Mouse (Mus musculus): ENCODE results near the gene Dnaaf3.
"Not testable (repeated sequence)": the region's sequence is repeated elsewhere in the genome, so short reads cannot be mapped to it uniquely, and the experiment has no call there.

Gene Dnaaf3

GRCm38 (mm10) chr7:4532005-4532729, at the start of gene Dnaaf3:
Dnaaf3 (minus strand) TSS chr7:4532453.
- DNase-seq (ENCODE audit: low spot score): peak; percentile 75

- not testable (repeated sequence) for DNase-seq (ENCODE audit: low spot score)
Measured at GRCm38 (mm10) chr7:4581481-4581880, 49.2 kb upstream of the Dnaaf3 start.

GRCm38 (mm10) chr7:4572361-4572760, 40.1 kb upstream of the Dnaaf3 start:
- DNase-seq (ENCODE audit: low spot score): not testable (repeated sequence)

GRCm38 (mm10) chr7:4562660-4563059, 30.4 kb upstream of the Dnaaf3 start:
- DNase-seq (ENCODE audit: low spot score): no peak

- no peak for DNase-seq (ENCODE audit: low spot score)
Measured at GRCm38 (mm10) chr7:4557167-4557560, 24.9 kb upstream of the Dnaaf3 start.

GRCm38 (mm10) chr7:4556256-4557166, 24.3 kb upstream of the Dnaaf3 start:
- DNase-seq (ENCODE audit: low spot score): peak; percentile 71

- DNase-seq (ENCODE audit: low spot score): no peak
Measured at GRCm38 (mm10) chr7:4547221-4547641, 15.0 kb upstream of the Dnaaf3 start, which contains the start of gene Syt5. Syt5 (minus strand) TSS chr7:4547541.

GRCm38 (mm10) chr7:4546591-4547131, 14.4 kb upstream of the Dnaaf3 start:
- peak; percentile 64 for DNase-seq (ENCODE audit: low spot score)

GRCm38 (mm10) chr7:4546050-4546449, 13.8 kb upstream of the Dnaaf3 start:
- DNase-seq (ENCODE audit: low spot score): no peak

- DNase-seq (ENCODE audit: low spot score): no peak
Measured at GRCm38 (mm10) chr7:4542013-4542412, 9.8 kb upstream of the Dnaaf3 start.

- no peak for DNase-seq (ENCODE audit: low spot score)
Measured at GRCm38 (mm10) chr7:4541344-4541743, 9.1 kb upstream of the Dnaaf3 start.

- no peak for DNase-seq (ENCODE audit: low spot score)
Measured at GRCm38 (mm10) chr7:4539019-4539418, 6.8 kb upstream of the Dnaaf3 start.

GRCm38 (mm10) chr7:4537181-4537580, 4.9 kb upstream of the Dnaaf3 start:
- no peak for DNase-seq (ENCODE audit: low spot score)

GRCm38 (mm10) chr7:4536369-4536768, 4.1 kb upstream of the Dnaaf3 start:
- DNase-seq (ENCODE audit: low spot score): no peak

GRCm38 (mm10) chr7:4530166-4530565, 2.1 kb downstream of the Dnaaf3 start:
- DNase-seq (ENCODE audit: low spot score): not testable (repeated sequence)

- DNase-seq (ENCODE audit: low spot score): no peak
Measured at GRCm38 (mm10) chr7:4527302-4527689, 5.0 kb downstream of the Dnaaf3 start.

GRCm38 (mm10) chr7:4526341-4527301, 5.6 kb downstream of the Dnaaf3 start:
- DNase-seq (ENCODE audit: low spot score): peak; percentile 83

- DNase-seq (ENCODE audit: low spot score): not testable (repeated sequence)
Measured at GRCm38 (mm10) chr7:4524212-4524922, 7.9 kb downstream of the Dnaaf3 start, which contains the start of gene Tnni3. Tnni3 (minus strand) TSS chr7:4524229.

GRCm38 (mm10) chr7:4523205-4524130, 8.8 kb downstream of the Dnaaf3 start:
- DNase-seq (ENCODE audit: low spot score): no peak

GRCm38 (mm10) chr7:4522292-4522691, 10.0 kb downstream of the Dnaaf3 start:
- no peak for DNase-seq (ENCODE audit: low spot score)
